Mouse (Mus musculus) MEL (cell line): ENCODE results near the gene Crhr2.

ENCODE experiments used
- BHLHE40 ChIP-seq: IDR thresholded peaks from 2 replicates; pipeline ENCODE4 v1.6.1; 2012; ENCODE audit warnings: low read depth, mild to moderate bottlenecking, inconsistent platforms, low read length, improper control_type of control experiment, borderline replicate concordance
- CHD1 ChIP-seq: IDR thresholded peaks from 2 replicates; pipeline ENCODE4 v1.6.1; 2012; ENCODE audit warnings: low read depth, mild to moderate bottlenecking, inconsistent platforms, low read length, improper control_type of control experiment
- CTCF ChIP-seq, 3 experiments: IDR thresholded peaks in 2 of 3; conservative IDR thresholded peaks in 1 of 3; 2 replicates each; pipeline ENCODE4 v1.5.1; 2011 to 2012; ENCODE audit warnings: low read length in 3 of 3, low read depth in 2 of 3, mild to moderate bottlenecking in 2 of 3, improper control_type of control experiment in 1 of 3, inconsistent platforms in 1 of 3, mixed read lengths in 1 of 3, moderate library complexity in 1 of 3; ENCODE audit not compliant: control insufficient read depth in 1 of 3, insufficient read depth in 1 of 3, poor library complexity in 1 of 3, severe bottlenecking in 1 of 3
- EP300 ChIP-seq, 2 experiments: IDR thresholded peaks; 2 replicates each; pipeline ENCODE4 v1.6.1; 2011; ENCODE audit warnings: improper control_type of control experiment in 2 of 2, low read length in 2 of 2, low read depth in 1 of 2, mild to moderate bottlenecking in 1 of 2
- JUND ChIP-seq: IDR thresholded peaks from 2 replicates; pipeline ENCODE4 v1.6.1; 2011; ENCODE audit warnings: low read depth, mild to moderate bottlenecking, improper control_type of control experiment, low read length
- MEF2A ChIP-seq: IDR thresholded peaks from 2 replicates; pipeline ENCODE4 v1.6.1; 2014; ENCODE audit warnings: low read depth, mild to moderate bottlenecking, inconsistent platforms, low read length, improper control_type of control experiment; ENCODE audit not compliant: poor library complexity, insufficient replicate concordance, severe bottlenecking; ENCODE audit errors: extremely low read depth
- POLR2A ChIP-seq, 2 experiments: IDR thresholded peaks; 2 replicates each; pipeline ENCODE4 v1.6.1; 2011 to 2012; ENCODE audit warnings: low read length in 2 of 2, mild to moderate bottlenecking in 2 of 2, control low read depth in 1 of 2, improper control_type of control experiment in 1 of 2, low read depth in 1 of 2, moderate library complexity in 1 of 2; ENCODE audit not compliant: control insufficient read depth in 1 of 2, insufficient read depth in 1 of 2, poor library complexity in 1 of 2
- POLR2AphosphoS2 ChIP-seq: IDR thresholded peaks from 2 replicates; pipeline ENCODE4 v1.6.1; 2011; ENCODE audit warnings: low read length, improper control_type of control experiment
- POLR2AphosphoS5 ChIP-seq: IDR thresholded peaks from 2 replicates; pipeline ENCODE4 v1.6.1; 2012; ENCODE audit warnings: low read depth, borderline replicate concordance, mild to moderate bottlenecking, inconsistent platforms, low read length, moderate library complexity, mixed read lengths
- USF1 ChIP-seq: IDR thresholded peaks from 2 replicates; pipeline ENCODE4 v1.6.1; 2014; ENCODE audit warnings: low read depth, mild to moderate bottlenecking, inconsistent platforms, low read length, improper control_type of control experiment, moderate library complexity
- ZNF384 ChIP-seq: IDR thresholded peaks from 2 replicates; pipeline ENCODE4 v1.6.1; 2012; ENCODE audit warnings: low read depth, mild to moderate bottlenecking, inconsistent platforms, low read length, improper control_type of control experiment

GRCm38 (mm10) chr6:55098603-55099002 is 34.2 kb downstream of the Crhr2 start:
- TF ChIP-seq POLR2AphosphoS5 (no peak), USF1 (no peak), EP300 (IDR thresholded peaks at IDR 0.05; ENCODE audit: low read depth in 1 of 2, low read length in 2 of 2) (no peak), CHD1 (no peak), CTCF (IDR thresholded peaks at IDR 0.05 in 2 of 3, conservative IDR thresholded peaks at IDR 0.05 in 1 of 3; ENCODE audit: control insufficient read depth in 1 of 3, insufficient read depth in 1 of 3, low read depth in 2 of 3, low read length in 3 of 3, poor library complexity in 1 of 3, severe bottlenecking in 1 of 3) (no peak), BHLHE40 (no peak), POLR2AphosphoS2 (no peak), ZNF384 (no peak), POLR2A (IDR thresholded peaks at IDR 0.05; ENCODE audit: control insufficient read depth in 1 of 2, insufficient read depth in 1 of 2, low read depth in 1 of 2, low read length in 2 of 2, poor library complexity in 1 of 2) (no peak), JUND (no peak), MEF2A (no peak)
